Mouse (Mus musculus): Measurements from ENCODE around the gene Rplp0. TPM values are rescaled to one million over a fixed set of nuclear protein-coding genes. Genes with fewer than 3 reads are reported as not detected.
A peak's percentile ranks its signal among the peaks of the same experiment; 100 is the strongest.

The Rplp0 gene
- polyA plus RNA-seq, 1 experiment from 2014 or later, result 1,038 TPM

DNA sequence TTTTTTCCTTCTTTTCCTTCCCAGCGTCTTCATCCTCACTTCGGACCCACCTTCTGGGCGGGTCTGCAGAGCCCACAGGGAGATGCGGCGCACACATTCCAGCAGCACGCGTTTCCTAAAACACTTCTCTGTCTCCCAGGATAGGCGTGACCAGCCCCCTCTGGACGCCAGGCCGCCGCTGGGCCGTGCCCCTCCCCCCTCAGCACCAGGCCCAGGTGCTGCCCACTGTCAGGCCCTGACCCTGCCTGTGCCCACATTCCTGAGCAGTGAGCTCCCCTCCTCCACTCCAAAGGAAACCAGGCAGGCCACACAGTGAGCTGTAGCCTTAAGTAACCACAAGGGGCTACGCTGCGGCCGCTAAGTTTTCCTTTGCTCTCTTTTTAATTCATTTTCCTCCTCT lies 35.3 kb upstream of the Rplp0 start:
- ATAC-seq (ENCODE audit: low FRiP score, low TSS enrichment), result no peak
- H3K27ac ChIP-seq (replicated peaks; ENCODE audit: low read depth, low read length), result no peak overlapping the region
- WGBS, result 5% methylated on average over 15 of the region's 15 CpGs
- DNase-seq, result no peak
- H3K4me2 ChIP-seq (ENCODE audit: low read length), result no peak overlapping the region
- no peaks in the 10 kb centered on the region for H3K9me3 ChIP-seq (ENCODE audit: control insufficient read depth, low read length)
- no peaks in the 10 kb centered on the region for H3K27me3 ChIP-seq (ENCODE audit: control insufficient read depth, insufficient read depth, low read length)
- H3K9ac ChIP-seq (replicated peaks; ENCODE audit: low read length), result no peak overlapping the region
- H3K36me3 ChIP-seq (ENCODE audit: control insufficient read depth, insufficient read depth, low read length), result no peaks in the 10 kb centered on the region
- H3K4me3 ChIP-seq (replicated peaks; ENCODE audit: low read depth, low read length), result no peak overlapping the region
- H3K4me1 ChIP-seq (ENCODE audit: control insufficient read depth, insufficient read depth, low read length), result no peaks in the 10 kb centered on the region

DNA sequence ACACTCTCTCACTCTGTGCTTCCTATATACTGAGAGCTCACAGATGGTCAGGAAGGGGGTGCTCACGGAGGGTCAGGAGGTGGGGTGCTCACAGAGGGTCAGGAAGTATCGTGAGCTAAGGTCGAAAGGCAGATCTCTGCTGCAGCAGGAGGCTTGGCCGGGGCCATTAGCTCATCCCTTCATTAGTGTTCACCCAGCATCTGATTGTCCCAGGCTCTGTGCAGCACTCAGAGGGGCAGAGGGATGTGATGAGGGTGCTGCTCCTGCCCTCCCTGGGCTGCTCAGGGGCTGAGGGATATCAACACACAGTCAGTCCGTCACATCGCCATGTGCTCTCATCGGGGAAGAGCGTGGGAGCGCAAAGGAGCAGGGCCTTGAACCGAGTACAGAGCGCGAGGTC lies 34.8 kb upstream of the Rplp0 start:
- H3K4me3 ChIP-seq (replicated peaks; ENCODE audit: low read depth, low read length), result no peak overlapping the region
- no peak overlapping the region; the same call in 1 of the 2 replicates for H3K27ac ChIP-seq (replicated peaks; ENCODE audit: low read depth, low read length)
- H3K4me2 ChIP-seq (ENCODE audit: low read length), result no peak overlapping the region
- H3K27me3 ChIP-seq (ENCODE audit: control insufficient read depth, insufficient read depth, low read length), result no peaks in the 10 kb centered on the region
- no peaks in the 10 kb centered on the region for H3K9me3 ChIP-seq (ENCODE audit: control insufficient read depth, low read length)
- 63% methylated on average over 12 of the region's 12 CpGs for WGBS
- DNase-seq (no peak), ATAC-seq (ENCODE audit: low FRiP score, low TSS enrichment) (no peak)
- no peak overlapping the region for H3K9ac ChIP-seq (replicated peaks; ENCODE audit: low read length)
- no peaks in the 10 kb centered on the region for H3K36me3 ChIP-seq (ENCODE audit: control insufficient read depth, insufficient read depth, low read length)
- no peaks in the 10 kb centered on the region for H3K4me1 ChIP-seq (ENCODE audit: control insufficient read depth, insufficient read depth, low read length)

DNA sequence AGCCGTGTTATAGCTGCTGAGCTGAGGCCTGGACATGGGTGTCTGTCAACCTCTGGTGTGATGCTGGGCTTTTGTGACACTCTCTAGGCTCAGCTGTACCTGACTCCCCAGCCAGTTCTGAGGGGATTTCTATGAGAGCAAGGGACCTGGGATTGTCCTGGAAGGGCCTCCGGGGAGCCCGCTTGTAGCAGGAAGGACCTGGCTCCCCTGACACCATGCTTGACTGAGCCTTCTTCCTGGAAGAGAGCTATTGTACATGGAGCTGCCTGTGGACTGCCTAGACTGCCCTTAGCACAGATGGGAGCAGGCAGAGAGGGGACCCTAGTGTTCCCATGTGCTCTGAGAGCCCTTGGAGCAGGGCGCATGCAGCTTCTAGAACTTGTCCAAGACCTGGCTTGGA lies 33.9 kb upstream of the Rplp0 start:
- Histone ChIP-seq H3K4me3 (replicated peaks; ENCODE audit: low read depth, low read length) (no peak overlapping the region), H3K9ac (replicated peaks; ENCODE audit: low read length) (no peak overlapping the region; the same call in 1 of the 2 replicates), H3K4me2 (ENCODE audit: low read length) (no peak overlapping the region), H3K9me3 (ENCODE audit: control insufficient read depth, low read length) (no peaks in the 10 kb centered on the region), H3K4me1 (ENCODE audit: control insufficient read depth, insufficient read depth, low read length) (0 out of 2 replicates have a peak, but pooled peaks cover 3% of the 10 kb centered on the region), H3K27me3 (ENCODE audit: control insufficient read depth, insufficient read depth, low read length) (no peaks in the 10 kb centered on the region), H3K36me3 (ENCODE audit: control insufficient read depth, insufficient read depth, low read length) (no peaks in the 10 kb centered on the region), H3K27ac (replicated peaks; ENCODE audit: low read depth, low read length) (no peak overlapping the region)
- 91% methylated on average over 4 of the region's 4 CpGs for WGBS
- ATAC-seq (ENCODE audit: low FRiP score, low TSS enrichment) (no peak), DNase-seq (no peak)

DNA sequence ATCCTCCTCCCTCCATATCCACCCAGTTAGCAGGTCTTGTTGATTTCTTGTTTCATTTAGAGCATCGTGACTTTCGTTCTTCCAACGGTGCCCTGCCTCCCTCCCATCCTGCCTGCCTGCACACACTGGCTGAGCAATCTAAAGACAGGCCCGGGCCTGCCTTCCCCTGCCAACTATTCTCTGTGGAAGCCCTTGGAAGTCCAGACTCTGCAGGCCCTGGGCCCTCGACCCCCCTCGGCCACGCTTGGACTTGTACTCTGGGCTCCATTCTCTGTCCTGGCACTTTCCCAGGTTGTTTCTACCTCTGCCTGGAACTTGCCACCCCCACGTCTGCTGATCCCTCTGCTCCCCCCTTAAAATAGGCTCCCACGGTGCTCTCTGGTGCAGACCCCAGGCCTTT lies 33.3 kb upstream of the Rplp0 start:
- 0 out of 2 replicates have a peak, but pooled peaks cover 3% of the 10 kb centered on the region for H3K4me1 ChIP-seq (ENCODE audit: control insufficient read depth, insufficient read depth, low read length)
- no peaks in the 10 kb centered on the region for H3K9me3 ChIP-seq (ENCODE audit: control insufficient read depth, low read length)
- no peaks in the 10 kb centered on the region for H3K36me3 ChIP-seq (ENCODE audit: control insufficient read depth, insufficient read depth, low read length)
- H3K27me3 ChIP-seq (ENCODE audit: control insufficient read depth, insufficient read depth, low read length), result no peaks in the 10 kb centered on the region
- no peak for DNase-seq
- no peak overlapping the region for H3K4me2 ChIP-seq (ENCODE audit: low read length)
- H3K9ac ChIP-seq (replicated peaks; ENCODE audit: low read length), result peak overlapping the region; percentile 9; the same call in 1 of the 2 replicates
- WGBS, result 83% methylated on average over 9 of the region's 9 CpGs
- no peak overlapping the region for H3K27ac ChIP-seq (replicated peaks; ENCODE audit: low read depth, low read length)
- H3K4me3 ChIP-seq (replicated peaks; ENCODE audit: low read depth, low read length), result no peak overlapping the region
- ATAC-seq (ENCODE audit: low FRiP score, low TSS enrichment), result no peak

DNA sequence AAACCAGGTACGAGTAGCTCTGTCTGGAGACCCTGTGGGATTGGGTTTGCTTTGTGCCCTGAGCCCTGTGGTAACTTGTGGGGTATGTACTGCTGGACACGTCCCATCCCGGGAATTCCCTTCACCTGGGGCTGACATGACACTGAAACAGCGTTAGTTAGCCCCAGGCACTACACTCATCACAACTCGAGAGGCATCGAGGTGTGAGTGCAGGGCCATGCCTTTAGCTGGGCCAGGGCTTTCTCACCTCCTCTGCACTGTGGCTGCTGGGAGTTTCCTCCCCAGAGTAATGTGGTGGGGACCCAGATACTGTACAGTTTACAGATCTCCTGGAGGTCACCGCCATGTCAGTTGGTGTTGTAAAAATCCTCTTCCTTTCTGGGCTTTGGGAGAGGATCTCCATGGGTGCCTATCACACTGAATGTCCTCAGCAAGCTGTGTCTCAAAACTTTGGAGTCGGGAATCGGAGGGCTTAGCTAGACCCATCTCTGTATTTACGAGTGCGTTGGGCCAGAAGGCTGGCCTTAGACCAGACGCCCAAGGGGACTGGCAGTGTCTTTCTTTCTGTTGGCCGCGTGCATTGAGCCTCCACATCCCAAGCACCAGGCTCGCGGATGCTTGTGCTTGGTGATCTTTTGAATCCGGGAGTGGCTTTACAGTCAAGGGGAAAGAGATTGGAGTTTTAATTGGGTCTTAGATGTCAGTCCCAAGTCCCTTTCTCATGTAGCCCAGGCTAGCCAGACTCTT lies 32.6 kb upstream of the Rplp0 start:
- Histone ChIP-seq H3K27me3 (ENCODE audit: control insufficient read depth, insufficient read depth, low read length) (no peaks in the 10 kb centered on the region), H3K4me3 (replicated peaks; ENCODE audit: low read depth, low read length) (no peak overlapping the region), H3K27ac (replicated peaks; ENCODE audit: low read depth, low read length) (no peak overlapping the region), H3K9ac (replicated peaks; ENCODE audit: low read length) (peak overlapping the region; percentile 9; the same call in 1 of the 2 replicates), H3K4me1 (ENCODE audit: control insufficient read depth, insufficient read depth, low read length) (0 out of 2 replicates have a peak, but pooled peaks cover 3% of the 10 kb centered on the region), H3K36me3 (ENCODE audit: control insufficient read depth, insufficient read depth, low read length) (no peaks in the 10 kb centered on the region), H3K4me2 (ENCODE audit: low read length) (no peak overlapping the region), H3K9me3 (ENCODE audit: control insufficient read depth, low read length) (no peaks in the 10 kb centered on the region)
- ATAC-seq (ENCODE audit: low FRiP score, low TSS enrichment) (no peak), DNase-seq (no peak)
- WGBS, result 90% methylated on average over 17 of the region's 17 CpGs

DNA sequence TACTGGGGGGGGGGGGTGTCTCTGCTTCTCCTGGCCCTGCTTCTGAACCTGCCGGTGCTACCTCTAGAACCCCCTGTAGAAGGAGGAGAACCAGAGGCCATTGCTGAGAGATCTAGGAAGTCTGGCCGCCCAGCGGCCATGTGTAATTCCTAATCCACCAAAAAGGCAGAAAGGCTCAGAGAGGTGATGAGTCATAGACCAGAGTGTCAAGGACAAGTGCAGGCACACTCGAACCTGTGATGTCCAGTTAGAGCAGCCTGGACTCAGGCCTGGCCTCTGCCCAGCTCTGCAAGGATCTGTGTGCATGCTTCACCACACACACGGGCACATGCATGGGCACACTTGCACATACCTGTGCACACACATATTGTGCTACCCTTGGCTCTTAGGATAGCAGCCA lies 31.1 kb upstream of the Rplp0 start:
- no peak for ATAC-seq (ENCODE audit: low FRiP score, low TSS enrichment)
- no peaks in the 10 kb centered on the region for H3K36me3 ChIP-seq (ENCODE audit: control insufficient read depth, insufficient read depth, low read length)
- H3K27me3 ChIP-seq (ENCODE audit: control insufficient read depth, insufficient read depth, low read length), result no peaks in the 10 kb centered on the region
- H3K4me2 ChIP-seq (ENCODE audit: low read length), result no peak overlapping the region
- no peak overlapping the region for H3K4me3 ChIP-seq (replicated peaks; ENCODE audit: low read depth, low read length)
- 0 out of 2 replicates have a peak, but pooled peaks cover 6% of the 10 kb centered on the region for H3K4me1 ChIP-seq (ENCODE audit: control insufficient read depth, insufficient read depth, low read length)
- H3K9me3 ChIP-seq (ENCODE audit: control insufficient read depth, low read length), result no peaks in the 10 kb centered on the region
- WGBS, result 90% methylated on average over 5 of the region's 5 CpGs
- no peak overlapping the region for H3K9ac ChIP-seq (replicated peaks; ENCODE audit: low read length)
- H3K27ac ChIP-seq (replicated peaks; ENCODE audit: low read depth, low read length), result no peak overlapping the region
- DNase-seq, result no peak

DNA sequence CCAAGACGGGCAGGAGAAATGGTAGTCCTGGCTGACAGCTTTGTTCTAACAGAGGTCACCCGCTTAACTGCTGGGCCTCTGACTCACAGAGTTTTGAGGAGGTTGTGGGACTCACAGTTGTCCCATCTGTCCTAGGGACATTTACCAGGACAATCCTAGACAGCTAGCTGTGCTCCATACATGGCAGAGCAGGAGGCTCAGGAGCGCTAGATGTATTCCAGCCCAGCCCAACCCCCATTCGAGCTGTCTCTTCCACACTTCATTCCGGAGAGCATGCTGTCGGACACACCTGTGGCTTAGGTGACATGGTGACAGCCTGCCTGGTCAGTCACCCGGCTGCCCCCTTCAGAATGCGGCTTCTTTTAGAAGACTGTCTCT lies 29.9 kb upstream of the Rplp0 start:
- Histone ChIP-seq H3K27ac (replicated peaks; ENCODE audit: low read depth, low read length) (no peak overlapping the region), H3K4me1 (ENCODE audit: control insufficient read depth, insufficient read depth, low read length) (0 out of 2 replicates have a peak, but pooled peaks cover 6% of the 10 kb centered on the region), H3K9me3 (ENCODE audit: control insufficient read depth, low read length) (no peaks in the 10 kb centered on the region), H3K4me3 (replicated peaks; ENCODE audit: low read depth, low read length) (no peak overlapping the region), H3K9ac (replicated peaks; ENCODE audit: low read length) (no peak overlapping the region), H3K27me3 (ENCODE audit: control insufficient read depth, insufficient read depth, low read length) (no peaks in the 10 kb centered on the region), H3K4me2 (ENCODE audit: low read length) (no peak overlapping the region), H3K36me3 (ENCODE audit: control insufficient read depth, insufficient read depth, low read length) (no peaks in the 10 kb centered on the region)
- WGBS, result 75% methylated on average over 8 of the region's 8 CpGs
- ATAC-seq (ENCODE audit: low FRiP score, low TSS enrichment) (no peak), DNase-seq (no peak)

DNA sequence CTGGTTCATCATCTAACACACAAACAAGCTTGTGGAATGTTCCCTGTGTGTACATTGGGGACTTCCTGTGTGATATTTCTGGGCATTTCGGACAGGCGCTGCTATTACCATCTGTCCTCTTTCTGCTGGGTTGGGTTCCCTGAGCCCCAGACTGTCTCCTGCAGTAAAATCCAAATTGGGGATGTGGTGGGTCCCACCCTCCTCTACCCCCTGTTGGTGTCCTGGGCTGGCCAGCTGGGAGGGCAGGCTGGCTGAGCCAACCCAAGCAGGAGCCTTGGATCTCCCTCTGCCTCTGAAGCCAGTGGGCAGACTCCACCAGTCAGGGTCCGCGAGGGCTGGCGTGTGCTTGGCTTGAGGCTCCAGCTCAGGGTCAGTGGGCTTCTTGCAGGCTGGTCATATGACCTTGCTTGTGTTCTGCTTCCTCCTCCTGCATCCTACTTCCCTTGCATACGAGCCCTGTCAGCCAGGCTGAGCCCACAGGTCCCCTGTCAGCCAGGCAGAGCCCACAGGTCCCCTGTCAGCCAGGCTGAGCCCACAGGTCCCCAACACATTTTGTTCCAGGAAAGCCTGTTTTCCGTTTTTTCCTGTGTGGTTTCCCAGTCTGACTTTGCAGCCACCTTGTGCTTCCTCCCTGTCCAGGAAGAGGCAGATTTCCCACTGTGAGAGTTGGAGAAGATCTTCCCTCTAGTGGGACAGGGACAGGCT lies 29.4 kb upstream of the Rplp0 start:
- ATAC-seq (ENCODE audit: low FRiP score, low TSS enrichment) (no peak), DNase-seq (no peak)
- 0 out of 2 replicates have a peak, but pooled peaks cover 6% of the 10 kb centered on the region for H3K4me1 ChIP-seq (ENCODE audit: control insufficient read depth, insufficient read depth, low read length)
- H3K36me3 ChIP-seq (ENCODE audit: control insufficient read depth, insufficient read depth, low read length), result no peaks in the 10 kb centered on the region
- H3K27me3 ChIP-seq (ENCODE audit: control insufficient read depth, insufficient read depth, low read length), result no peaks in the 10 kb centered on the region
- no peak overlapping the region for H3K9ac ChIP-seq (replicated peaks; ENCODE audit: low read length)
- H3K9me3 ChIP-seq (ENCODE audit: control insufficient read depth, low read length), result no peaks in the 10 kb centered on the region
- 75% methylated on average over 7 of the region's 7 CpGs for WGBS
- peak overlapping the region; percentile 16; the same call in 1 of the 2 replicates for H3K27ac ChIP-seq (replicated peaks; ENCODE audit: low read depth, low read length)
- H3K4me3 ChIP-seq (replicated peaks; ENCODE audit: low read depth, low read length), result no peak overlapping the region
- no peak overlapping the region for H3K4me2 ChIP-seq (ENCODE audit: low read length)
